Mouse (Mus musculus): ENCODE results near the gene Acsm2. TPM values are rescaled to one million over a fixed set of nuclear protein-coding genes. Genes with fewer than 3 reads are reported as not detected.

The Acsm2 gene
- total RNA-seq (2021): not detected
- not detected in 2 replicates for polyA plus RNA-seq (2012; rRNA removed)
- long read RNA-seq: 0 reads

DNA sequence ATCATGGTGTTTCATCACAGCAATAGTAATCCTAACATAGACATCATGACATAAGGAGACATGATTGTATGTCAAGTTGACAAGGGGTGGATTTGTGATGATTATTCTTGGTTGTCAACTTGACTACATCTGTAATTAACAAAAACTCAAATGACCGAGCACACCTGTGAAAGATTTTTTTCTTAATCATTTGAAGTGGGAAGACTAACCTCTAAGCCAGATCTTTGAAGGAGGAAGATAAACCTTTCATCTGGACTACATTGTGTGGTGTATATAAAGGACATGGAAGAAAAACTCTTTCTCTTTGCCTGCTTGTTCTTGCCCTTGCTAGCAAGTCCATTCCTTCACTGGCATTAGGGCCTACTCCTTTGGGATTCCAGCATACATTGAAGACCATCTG, at the start of gene Acsm2:
TSS of gene Acsm2 (plus strand) at position 301 of the 400 bp plus-strand sequence.
- Histone ChIP-seq H3K27me3 (ENCODE audit: control insufficient read depth, insufficient read depth, low read length) (no peaks in the 10 kb centered on the region), H3K27ac (no peak within 1 kb of the TSS), H3K79me2 (replicated peaks; ENCODE audit: control insufficient read depth, insufficient read depth, low read length) (no peaks in the 10 kb centered on the region), H3K4me3 (no peak within 1 kb of the TSS), H3K36me3 (ENCODE audit: control insufficient read depth, insufficient read depth, low read length) (no peaks in the 10 kb centered on the region), H3K9ac (ENCODE audit: low read depth, low read length) (no peak within 1 kb of the TSS), H3K4me1 (ENCODE audit: control insufficient read depth, insufficient read depth, low read length) (no peaks in the 10 kb centered on the region)
- DNase-seq: no peak
- intact Hi-C loops (cut with DNase I): no loop called here
- 70% methylated on average over 1 of the region's 1 CpGs for WGBS
- TF ChIP-seq EP300 (IDR thresholded peaks at IDR 0.05; ENCODE audit: insufficient read depth, low read depth, low read length): no peak
- no peak for TF ChIP-seq CTCF (IDR thresholded peaks at IDR 0.05)
- TF ChIP-seq POLR2A (IDR thresholded peaks at IDR 0.05; ENCODE audit: insufficient read depth, low read depth, low read length): no peak

DNA sequence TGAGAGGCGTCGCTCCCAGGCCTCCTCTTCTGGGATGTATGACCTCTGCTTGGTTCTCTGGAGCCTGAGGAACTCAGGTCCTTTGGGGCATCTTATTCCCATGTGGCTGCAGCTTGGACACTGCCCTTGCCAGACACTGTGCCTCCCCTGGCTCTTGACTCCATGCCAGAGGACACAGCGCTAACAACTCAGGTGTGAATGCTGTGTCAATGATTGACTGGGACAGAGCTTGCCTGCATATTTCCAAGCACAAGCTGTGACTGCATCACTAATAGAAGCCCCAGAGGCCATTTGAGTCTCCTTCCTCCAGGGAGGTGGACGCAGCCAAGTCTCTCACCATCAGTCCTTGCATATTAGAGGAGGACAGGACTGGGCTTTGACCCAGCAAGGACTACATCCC, 43.0 kb upstream of the Acsm2 start:
- 78% methylated on average over 4 of the region's 4 CpGs for WGBS
- H3K79me2 ChIP-seq (replicated peaks; ENCODE audit: control insufficient read depth, insufficient read depth, low read length): no peaks in the 10 kb centered on the region
- H3K4me3 ChIP-seq: no peak overlapping the region
- TF ChIP-seq CTCF (IDR thresholded peaks at IDR 0.05): no peak
- no peak for TF ChIP-seq POLR2A (IDR thresholded peaks at IDR 0.05; ENCODE audit: insufficient read depth, low read depth, low read length)
- no peak for TF ChIP-seq EP300 (IDR thresholded peaks at IDR 0.05; ENCODE audit: insufficient read depth, low read depth, low read length)
- intact Hi-C loops (cut with DNase I): loop anchor here (10.0 kb wide), 3 partner anchors 164 to 746 kb away; no protein-coding TSS in a partner anchor
- no peak for DNase-seq
- no peaks in the 10 kb centered on the region for H3K36me3 ChIP-seq (ENCODE audit: control insufficient read depth, insufficient read depth, low read length)
- H3K4me1 ChIP-seq (ENCODE audit: control insufficient read depth, insufficient read depth, low read length): no peaks in the 10 kb centered on the region
- no peak overlapping the region for H3K9ac ChIP-seq (ENCODE audit: low read depth, low read length)
- H3K27ac ChIP-seq: no peak overlapping the region
- H3K27me3 ChIP-seq (ENCODE audit: control insufficient read depth, insufficient read depth, low read length): no peaks in the 10 kb centered on the region

DNA sequence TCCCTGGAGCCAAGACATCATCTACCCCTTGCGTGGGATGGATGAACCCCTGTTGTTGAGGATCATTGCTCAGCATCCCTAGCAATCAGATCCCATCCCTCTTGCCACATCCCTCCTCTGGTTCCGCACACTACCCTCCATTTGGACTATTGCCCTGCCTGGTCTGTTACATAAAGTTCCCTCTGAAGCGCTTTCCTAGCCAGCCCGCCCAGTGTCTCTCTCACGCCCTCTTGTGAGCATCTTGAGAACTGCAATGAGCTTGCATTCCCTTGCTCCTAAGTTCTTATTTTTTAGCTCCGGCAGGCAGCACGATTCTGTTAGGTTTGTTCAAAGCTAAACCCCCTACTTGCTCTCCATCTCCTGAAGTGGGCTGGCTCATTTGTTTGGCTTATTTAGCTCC, 41.1 kb upstream of the Acsm2 start:
- intact Hi-C loops (cut with DNase I): loop anchor here (10.0 kb wide), 3 partner anchors 162 to 748 kb away; no protein-coding TSS in a partner anchor
- no peak overlapping the region for H3K27ac ChIP-seq
- H3K4me1 ChIP-seq (ENCODE audit: control insufficient read depth, insufficient read depth, low read length): no peaks in the 10 kb centered on the region
- DNase-seq: no peak
- H3K36me3 ChIP-seq (ENCODE audit: control insufficient read depth, insufficient read depth, low read length): no peaks in the 10 kb centered on the region
- H3K79me2 ChIP-seq (replicated peaks; ENCODE audit: control insufficient read depth, insufficient read depth, low read length): no peaks in the 10 kb centered on the region
- H3K4me3 ChIP-seq: no peak overlapping the region
- H3K27me3 ChIP-seq (ENCODE audit: control insufficient read depth, insufficient read depth, low read length): no peaks in the 10 kb centered on the region
- no peak for TF ChIP-seq POLR2A (IDR thresholded peaks at IDR 0.05; ENCODE audit: insufficient read depth, low read depth, low read length)
- TF ChIP-seq CTCF (IDR thresholded peaks at IDR 0.05): peak; percentile 57
- TF ChIP-seq EP300 (IDR thresholded peaks at IDR 0.05; ENCODE audit: insufficient read depth, low read depth, low read length): no peak
- 36% methylated on average over 7 of the region's 7 CpGs for WGBS
- no peak overlapping the region for H3K9ac ChIP-seq (ENCODE audit: low read depth, low read length)

DNA sequence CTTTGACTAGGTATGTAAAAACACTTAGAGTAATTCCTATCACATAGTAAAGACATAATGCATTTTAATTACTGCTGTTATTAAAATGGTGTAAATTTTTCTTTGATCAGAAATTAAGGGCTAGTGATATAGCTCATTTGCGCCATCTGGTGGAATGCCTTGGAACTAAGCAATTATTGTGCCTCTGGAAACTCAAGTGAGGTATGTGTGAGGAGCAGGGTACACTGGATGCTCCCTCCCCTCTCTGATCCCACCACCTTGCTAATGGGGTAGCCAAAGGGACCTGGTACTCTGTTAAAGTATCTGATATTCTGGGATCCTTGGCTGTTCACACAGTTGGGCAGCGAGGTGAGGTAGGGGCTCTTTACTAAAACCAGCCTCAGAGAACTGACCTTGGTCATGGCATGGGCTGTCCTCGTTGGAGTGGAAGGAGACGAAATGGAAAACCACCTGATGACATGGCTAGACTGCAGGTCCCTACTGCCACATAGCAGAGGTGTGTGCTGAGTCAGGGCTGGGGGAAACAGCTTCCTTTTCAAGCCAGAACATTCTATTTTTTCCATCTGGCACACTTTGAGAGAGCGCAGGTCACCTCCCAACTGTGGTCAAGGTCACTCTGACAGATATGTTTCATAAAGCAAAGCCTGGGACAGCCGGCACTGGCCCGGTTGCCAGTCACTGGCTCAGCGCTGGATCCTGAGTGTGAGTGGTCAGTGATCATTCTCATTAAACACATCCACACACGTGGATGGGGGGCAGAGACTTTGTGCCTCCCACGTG, 38.5 kb upstream of the Acsm2 start:
- no peaks in the 10 kb centered on the region for H3K4me1 ChIP-seq (ENCODE audit: control insufficient read depth, insufficient read depth, low read length)
- no peaks in the 10 kb centered on the region for H3K27me3 ChIP-seq (ENCODE audit: control insufficient read depth, insufficient read depth, low read length)
- H3K9ac ChIP-seq (ENCODE audit: low read depth, low read length): no peak overlapping the region
- no peaks in the 10 kb centered on the region for H3K36me3 ChIP-seq (ENCODE audit: control insufficient read depth, insufficient read depth, low read length)
- TF ChIP-seq EP300 (IDR thresholded peaks at IDR 0.05; ENCODE audit: insufficient read depth, low read depth, low read length) (no peak), CTCF (IDR thresholded peaks at IDR 0.05) (peak; percentile 83)
- H3K27ac ChIP-seq: no peak overlapping the region
- no peak for DNase-seq
- 53% methylated on average over 10 of the region's 10 CpGs for WGBS
- no peak overlapping the region for H3K4me3 ChIP-seq
- intact Hi-C loops (cut with DNase I): loop anchor here (10.0 kb wide), 3 partner anchors 159 to 751 kb away; no protein-coding TSS in a partner anchor
- H3K79me2 ChIP-seq (replicated peaks; ENCODE audit: control insufficient read depth, insufficient read depth, low read length): no peaks in the 10 kb centered on the region

DNA sequence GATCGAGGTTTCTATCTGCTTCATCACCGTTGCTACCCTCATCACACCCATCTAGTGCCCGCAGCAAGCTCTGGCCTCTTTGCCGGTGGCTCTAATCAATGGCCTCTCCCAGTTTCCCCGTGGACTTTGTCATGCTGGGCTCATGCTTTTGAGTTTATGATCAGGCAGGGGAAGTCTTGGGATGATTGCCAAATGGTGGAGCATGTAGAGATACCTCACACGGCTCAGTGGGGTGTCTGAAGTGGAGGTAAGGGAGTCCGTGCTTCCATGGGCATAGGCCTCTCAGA, 37.9 kb upstream of the Acsm2 start:
- H3K79me2 ChIP-seq (replicated peaks; ENCODE audit: control insufficient read depth, insufficient read depth, low read length): no peaks in the 10 kb centered on the region
- H3K27ac ChIP-seq: no peak overlapping the region
- no peaks in the 10 kb centered on the region for H3K36me3 ChIP-seq (ENCODE audit: control insufficient read depth, insufficient read depth, low read length)
- H3K9ac ChIP-seq (ENCODE audit: low read depth, low read length): no peak overlapping the region
- H3K4me3 ChIP-seq: no peak overlapping the region
- TF ChIP-seq CTCF (IDR thresholded peaks at IDR 0.05) (no peak), POLR2A (IDR thresholded peaks at IDR 0.05; ENCODE audit: insufficient read depth, low read depth, low read length) (no peak), EP300 (IDR thresholded peaks at IDR 0.05; ENCODE audit: insufficient read depth, low read depth, low read length) (no peak)
- DNase-seq: no peak
- H3K27me3 ChIP-seq (ENCODE audit: control insufficient read depth, insufficient read depth, low read length): no peaks in the 10 kb centered on the region
- intact Hi-C loops (cut with DNase I): loop anchor here (10.0 kb wide), 3 partner anchors 159 to 751 kb away; no protein-coding TSS in a partner anchor
- H3K4me1 ChIP-seq (ENCODE audit: control insufficient read depth, insufficient read depth, low read length): no peaks in the 10 kb centered on the region
- WGBS: 69% methylated on average over 7 of the region's 7 CpGs

DNA sequence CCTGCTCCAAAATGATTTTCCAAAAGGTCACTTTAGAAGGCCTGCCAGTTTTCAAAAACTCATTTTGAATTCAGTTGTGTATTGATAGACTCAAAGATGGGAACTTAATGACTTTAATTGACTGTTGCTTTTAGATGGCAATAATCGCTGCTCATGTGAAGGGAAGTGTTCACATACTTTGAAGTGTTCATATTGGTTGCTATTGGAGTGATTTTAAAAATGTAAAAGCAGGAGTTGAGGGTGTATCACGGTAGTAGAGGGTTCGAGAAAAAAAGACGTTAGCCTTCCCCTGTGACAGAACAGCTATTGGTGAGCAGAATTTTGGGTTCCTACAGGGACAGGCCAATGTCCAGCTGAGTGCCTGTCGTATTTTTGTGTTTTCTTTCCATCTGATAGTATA, 35.0 kb upstream of the Acsm2 start, which contains the start of gene Acsm5:
TSS of gene Acsm5 (plus strand) at position 301 of the 400 bp plus-strand sequence.
- no peaks in the 10 kb centered on the region for H3K4me1 ChIP-seq (ENCODE audit: control insufficient read depth, insufficient read depth, low read length)
- H3K79me2 ChIP-seq (replicated peaks; ENCODE audit: control insufficient read depth, insufficient read depth, low read length): no peaks in the 10 kb centered on the region
- no peaks in the 10 kb centered on the region for H3K27me3 ChIP-seq (ENCODE audit: control insufficient read depth, insufficient read depth, low read length)
- no peak for DNase-seq
- no peak for TF ChIP-seq POLR2A (IDR thresholded peaks at IDR 0.05; ENCODE audit: insufficient read depth, low read depth, low read length)
- no peak for TF ChIP-seq EP300 (IDR thresholded peaks at IDR 0.05; ENCODE audit: insufficient read depth, low read depth, low read length)
- TF ChIP-seq CTCF (IDR thresholded peaks at IDR 0.05): no peak
- H3K27ac ChIP-seq: no peak within 1 kb of the TSS
- no peak within 1 kb of the TSS for H3K4me3 ChIP-seq
- intact Hi-C loops (cut with DNase I): loop anchor here (10.0 kb wide), 3 partner anchors 156 to 754 kb away; no protein-coding TSS in a partner anchor
- no peaks in the 10 kb centered on the region for H3K36me3 ChIP-seq (ENCODE audit: control insufficient read depth, insufficient read depth, low read length)
- H3K9ac ChIP-seq (ENCODE audit: low read depth, low read length): no peak within 1 kb of the TSS
- WGBS: 62% methylated on average over 5 of the region's 5 CpGs

All from heart, adult 2 months (tissue).